Mouse (Mus musculus) megakaryocyte, embryonic 14.5 days (primary cell): ENCODE results near the gene Usp49. TPM values are rescaled to one million over a fixed set of nuclear protein-coding genes. Genes with fewer than 3 reads are reported as not detected.
"Not testable (repeated sequence)": the region's sequence is repeated elsewhere in the genome, so short reads cannot be mapped to it uniquely, and the experiment has no call there.

ENCODE experiments used
- H3K27me3 ChIP-seq: replicated peaks from 2 replicates; pipeline ENCODE3; 2012; ENCODE audit warnings: inconsistent platforms
- H3K36me3 ChIP-seq: replicated peaks from 2 replicates; pipeline ENCODE3; 2012; ENCODE audit warnings: low read length, inconsistent platforms, mixed read lengths
- H3K4me1 ChIP-seq: 2 replicates; pipeline ENCODE4 v1.6.1; 2012; ENCODE audit warnings: inconsistent platforms
- H3K4me3 ChIP-seq: replicated peaks from 2 replicates; pipeline ENCODE3; 2012; ENCODE audit warnings: moderate library complexity, mild to moderate bottlenecking, inconsistent platforms
- H3K9me3 ChIP-seq: 2 replicates; pipeline ENCODE4 v1.6.1; 2012; ENCODE audit warnings: inconsistent platforms
- FLI1 ChIP-seq: IDR thresholded peaks from 2 replicates; pipeline ENCODE4 v1.6.1; 2012; ENCODE audit warnings: low read length, inconsistent platforms, mixed read lengths
- GATA1 ChIP-seq: IDR thresholded peaks from 3 replicates; pipeline ENCODE4 v1.6.1; 2012; ENCODE audit warnings: mixed read lengths, low read length, inconsistent platforms, borderline replicate concordance
- polyA plus RNA-seq: library from polyadenylated mRNA; stranded (reverse); fragments of >175 nt; gene quantifications from 2 replicates; pipeline ENCODE4 v1.2.3, GENCODE M21; 2012; ENCODE audit warnings: low replicate concordance; ENCODE audit not compliant: insufficient read depth

The Usp49 gene
- polyA plus RNA-seq, 1 experiment: 1.2 TPM

DNA sequence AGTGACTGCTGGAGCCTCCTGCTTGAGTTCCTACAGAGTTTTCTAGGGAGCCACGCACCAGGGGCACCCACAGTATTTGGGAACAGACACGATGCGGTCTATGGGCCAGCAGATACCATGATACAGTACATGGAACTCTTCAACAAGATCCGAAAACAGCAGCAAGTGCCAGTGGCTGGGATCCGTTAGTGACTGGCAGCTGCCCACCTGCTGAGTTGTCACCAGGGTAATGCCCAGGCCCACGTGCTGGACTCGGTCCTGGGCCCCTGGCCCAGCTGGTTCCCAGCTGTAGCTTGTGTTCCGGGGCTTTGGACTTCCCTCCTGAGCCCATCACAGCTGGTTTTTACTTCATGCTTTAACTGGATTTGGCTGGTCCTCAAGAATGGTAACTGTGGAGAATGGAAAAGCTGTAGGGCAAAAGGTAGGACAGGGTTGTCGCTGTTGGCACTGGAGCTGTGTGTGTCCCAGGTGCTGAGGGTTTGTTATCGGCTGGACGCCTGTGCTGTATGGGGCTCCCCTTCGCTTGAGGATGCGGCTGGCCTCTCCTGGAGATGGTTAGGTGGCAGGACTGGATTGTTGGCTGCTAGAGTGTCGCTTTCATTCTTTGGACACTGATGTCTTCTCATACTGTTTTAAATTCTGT, 7.5 kb upstream of the Usp49 start:
- Histone ChIP-seq H3K4me1 (peaks cover 11% of the 10 kb centered on the region; the same call in 1 of the 2 replicates), H3K27me3 (no peaks in the 10 kb centered on the region), H3K4me3 (no peak overlapping the region), H3K9me3 (no peaks in the 10 kb centered on the region), H3K36me3 (peaks cover 82% of the 10 kb centered on the region)
- TF ChIP-seq GATA1: no peak

DNA sequence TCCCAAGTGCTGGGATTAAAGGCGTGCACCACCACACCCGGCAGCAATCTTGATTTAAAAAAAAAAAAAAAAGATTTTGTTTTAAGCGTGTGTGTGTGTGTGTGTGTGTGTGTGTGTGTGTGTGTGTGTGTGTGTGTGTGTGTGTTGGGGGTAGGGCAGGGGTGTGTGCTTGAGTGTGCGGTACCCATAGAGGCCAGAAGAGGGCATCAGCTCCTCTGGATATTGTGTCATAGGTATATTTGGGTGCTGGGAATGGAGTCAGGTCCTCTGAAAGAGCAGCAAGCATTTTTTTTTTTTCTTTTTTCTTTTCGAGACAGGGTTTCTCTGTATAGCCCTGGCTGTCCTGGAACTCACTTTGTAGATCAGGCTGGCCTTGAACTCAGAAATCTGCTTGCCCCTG, 5.9 kb upstream of the Usp49 start:
- not testable (repeated sequence) for H3K27me3 ChIP-seq, H3K9me3 ChIP-seq, H3K4me3 ChIP-seq
- Histone ChIP-seq H3K4me1 (peaks cover 15% of the 10 kb centered on the region; the same call in 1 of the 2 replicates), H3K36me3 (peaks cover 68% of the 10 kb centered on the region)

DNA sequence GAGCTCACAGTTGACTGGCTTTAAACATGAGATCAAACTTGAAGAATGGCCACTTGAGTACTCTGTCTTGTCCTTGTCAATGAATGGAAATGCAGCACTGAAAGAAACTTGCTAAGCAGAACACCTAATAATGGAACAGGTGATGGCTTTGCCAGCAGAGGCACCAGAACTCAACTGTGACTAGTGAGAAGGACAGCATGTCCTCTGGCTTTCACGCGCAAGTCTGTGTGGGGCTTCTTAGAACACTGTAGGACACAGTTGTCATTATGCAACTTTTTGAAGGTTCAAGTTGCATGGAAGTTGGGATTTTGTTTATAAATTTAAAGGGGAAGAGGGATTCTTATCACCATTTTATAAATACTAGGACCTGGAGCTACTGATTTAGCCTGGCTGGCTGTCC, 5.4 kb upstream of the Usp49 start:
- Histone ChIP-seq H3K36me3 (peaks cover 63% of the 10 kb centered on the region), H3K9me3 (no peaks in the 10 kb centered on the region), H3K4me1 (peaks cover 17% of the 10 kb centered on the region), H3K27me3 (no peaks in the 10 kb centered on the region), H3K4me3 (no peak overlapping the region)
- no peak for TF ChIP-seq GATA1
- TF ChIP-seq FLI1: no peak

DNA sequence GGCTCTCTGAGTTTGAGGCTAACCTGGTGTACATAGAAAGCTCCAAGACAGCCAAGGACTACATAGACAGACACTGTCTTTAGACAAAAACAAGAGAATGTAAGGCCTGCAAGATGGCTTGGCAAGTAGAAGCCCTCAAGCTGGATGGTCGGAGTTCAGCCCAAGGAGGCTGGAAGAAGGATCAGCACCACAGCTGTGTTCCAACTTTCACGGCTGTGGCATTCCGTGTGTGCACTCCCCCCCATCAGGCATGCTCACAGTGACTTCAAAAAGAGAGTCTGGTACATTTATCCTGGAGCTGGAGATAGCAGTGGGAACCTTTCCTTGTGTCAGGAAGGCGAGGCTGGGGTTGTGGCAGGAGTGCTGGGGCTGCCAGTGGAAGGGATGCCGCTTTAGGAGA, 4.5 kb upstream of the Usp49 start:
- Histone ChIP-seq H3K27me3 (no peaks in the 10 kb centered on the region), H3K4me3 (no peak overlapping the region), H3K9me3 (no peaks in the 10 kb centered on the region), H3K36me3 (peaks cover 55% of the 10 kb centered on the region), H3K4me1 (peaks cover 26% of the 10 kb centered on the region)
- TF ChIP-seq GATA1 (no peak), FLI1 (no peak)

DNA sequence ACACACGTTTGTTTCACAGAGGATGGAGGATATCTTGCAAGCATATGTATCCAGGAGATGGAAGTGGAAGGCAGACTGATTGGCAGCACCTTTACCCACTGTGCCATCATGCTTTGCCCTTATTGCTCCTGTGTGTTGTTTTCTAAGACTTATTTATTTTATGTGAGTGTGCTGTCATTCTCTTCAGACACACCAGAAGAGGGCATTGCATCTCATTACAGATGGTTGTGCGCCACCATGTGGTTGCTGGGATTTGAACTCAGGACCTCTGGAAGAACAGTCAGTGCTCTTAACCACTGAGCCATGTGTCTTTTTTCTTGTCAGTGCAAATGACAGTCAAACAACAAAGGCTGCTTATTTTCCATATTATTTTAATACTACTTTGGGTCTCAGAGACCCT, 2.7 kb upstream of the Usp49 start:
- peaks cover 40% of the 10 kb centered on the region for H3K36me3 ChIP-seq
- no peaks in the 10 kb centered on the region for H3K9me3 ChIP-seq
- no peak for TF ChIP-seq GATA1
- TF ChIP-seq FLI1: no peak
- peaks cover 34% of the 10 kb centered on the region for H3K4me1 ChIP-seq
- H3K27me3 ChIP-seq: no peaks in the 10 kb centered on the region
- H3K4me3 ChIP-seq: peak overlapping the region; percentile 46

DNA sequence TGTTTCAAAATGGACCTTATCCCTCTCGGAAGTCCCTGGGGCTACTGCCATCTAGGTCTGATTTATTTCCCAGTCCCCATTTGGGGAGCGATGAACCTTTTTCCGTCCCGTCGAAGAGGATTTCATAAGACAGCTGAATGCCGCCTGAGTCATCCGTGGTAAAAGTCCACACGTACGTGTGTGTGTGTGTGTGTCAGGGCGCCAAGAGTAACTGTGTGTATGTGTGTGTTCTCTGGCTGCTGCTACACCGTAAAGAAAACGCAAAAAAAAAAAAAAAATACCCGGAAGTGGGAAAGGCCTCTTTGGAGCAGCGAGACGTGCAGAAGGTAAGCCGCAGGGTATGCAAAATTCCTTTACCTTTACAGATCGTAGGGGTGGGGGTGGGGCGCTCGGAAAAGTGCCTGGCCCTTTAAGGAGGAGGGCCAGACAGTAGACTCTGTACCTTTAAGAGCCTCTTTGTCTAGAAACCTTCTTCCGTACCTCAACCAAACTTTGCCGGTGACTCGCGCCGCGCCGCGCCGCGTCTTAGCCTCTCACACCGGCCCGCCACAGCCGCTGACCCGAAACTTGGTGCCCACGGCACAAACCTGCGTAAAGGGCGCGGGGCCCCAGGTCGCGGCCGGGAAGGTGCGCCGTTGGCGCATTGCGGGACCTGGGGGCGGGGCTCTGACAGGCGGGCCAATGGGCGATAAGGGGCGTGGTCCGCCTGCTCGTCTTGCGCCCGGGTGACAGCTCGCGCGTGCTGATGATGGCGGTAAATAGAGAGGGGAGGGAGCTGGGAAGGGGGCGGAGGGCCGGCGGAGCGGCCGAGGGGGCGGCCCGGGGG, 1.4 kb upstream of the Usp49 start:
- peaks cover 34% of the 10 kb centered on the region for H3K4me1 ChIP-seq
- peaks cover 29% of the 10 kb centered on the region for H3K36me3 ChIP-seq
- H3K9me3 ChIP-seq: no peaks in the 10 kb centered on the region
- TF ChIP-seq FLI1: no peak
- TF ChIP-seq GATA1: no peak
- H3K4me3 ChIP-seq: peak overlapping the region; percentile 94
- H3K27me3 ChIP-seq: no peaks in the 10 kb centered on the region

DNA sequence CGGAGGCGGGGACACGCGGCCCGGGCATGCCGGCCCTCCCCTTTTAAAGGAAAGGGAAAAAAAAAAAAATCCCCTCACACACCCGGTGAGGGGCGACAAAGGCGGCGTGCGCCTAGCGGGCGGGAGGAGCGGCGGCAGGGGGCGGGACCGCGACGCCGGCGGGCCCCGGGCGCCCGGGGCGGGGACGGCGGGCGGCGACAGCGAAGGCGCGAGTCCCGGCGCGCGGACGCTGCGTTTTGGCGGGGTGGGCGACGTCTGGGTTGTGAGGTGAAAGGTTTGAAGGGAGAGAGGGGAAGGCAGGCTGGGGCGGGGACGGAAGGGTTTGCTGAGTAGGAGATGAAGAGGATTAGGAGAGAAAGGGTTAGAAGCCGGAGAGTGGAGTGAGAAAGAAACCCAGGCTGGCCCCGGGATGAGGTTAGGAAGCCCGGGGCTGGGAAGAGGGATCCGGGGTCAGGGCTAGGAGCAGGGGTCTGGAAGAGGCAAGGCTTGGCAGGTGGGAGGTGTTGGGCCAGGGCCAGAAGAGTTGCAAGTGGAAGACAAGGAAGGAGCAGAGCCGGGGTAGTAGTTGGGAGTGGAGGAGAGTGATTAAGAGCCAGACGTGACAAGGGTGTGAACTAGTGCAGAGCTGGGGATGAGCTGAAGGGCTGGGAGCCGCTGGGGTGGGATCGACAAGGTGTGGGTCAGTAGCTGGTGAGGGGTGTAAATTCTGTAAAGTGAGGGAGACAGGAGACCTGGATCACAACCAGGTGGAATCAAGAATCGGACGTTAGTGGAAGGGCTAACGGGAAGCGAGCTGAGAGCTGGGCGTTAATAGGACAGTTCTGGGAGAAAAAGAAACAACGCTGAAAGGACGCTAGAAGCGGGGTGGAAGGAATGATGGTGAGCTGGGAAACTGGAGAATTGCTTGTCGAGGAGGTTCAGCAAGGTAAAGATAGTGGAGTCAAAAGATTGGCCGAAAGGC, 493 bp upstream of the Usp49 start:
- H3K27me3 ChIP-seq: no peaks in the 10 kb centered on the region
- no peaks in the 10 kb centered on the region for H3K9me3 ChIP-seq
- H3K4me3 ChIP-seq: peak overlapping the region; percentile 94
- no peak for TF ChIP-seq FLI1
- peaks cover 20% of the 10 kb centered on the region for H3K36me3 ChIP-seq
- H3K4me1 ChIP-seq: peaks cover 34% of the 10 kb centered on the region

DNA sequence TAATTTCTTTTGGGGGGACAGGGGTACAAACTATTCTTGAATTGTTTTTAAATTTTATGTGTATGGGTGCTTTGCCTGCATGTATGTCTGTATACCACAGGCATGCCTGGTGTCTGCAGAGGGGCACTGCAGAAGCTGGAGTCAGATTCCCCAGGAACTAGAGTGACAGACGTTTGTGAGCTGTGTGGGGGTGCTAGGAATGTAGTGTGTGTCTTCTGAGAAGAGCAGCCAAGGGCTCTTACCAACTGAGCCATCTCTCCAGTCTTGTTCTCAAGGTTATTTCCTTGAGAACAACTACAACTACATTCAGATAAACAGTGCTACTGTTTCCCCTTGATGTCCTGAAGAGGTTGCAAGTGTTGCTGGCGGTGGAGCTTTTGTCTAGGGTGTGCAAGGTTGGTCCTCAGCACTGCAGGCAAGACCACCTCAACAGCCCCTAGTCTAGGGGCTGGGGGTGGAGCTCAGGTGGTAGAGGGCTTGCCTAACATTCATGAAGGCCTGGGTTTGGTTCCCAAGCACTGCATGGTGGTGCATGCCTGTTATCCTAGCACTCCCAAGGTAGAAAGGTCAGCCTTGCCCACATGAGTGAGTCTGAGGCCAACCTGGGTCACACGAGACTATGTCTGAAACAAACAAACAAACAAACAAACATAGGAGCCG, 1.8 kb downstream of the Usp49 start:
- TF ChIP-seq GATA1: no peak
- no peak for TF ChIP-seq FLI1
- no peaks in the 10 kb centered on the region for H3K9me3 ChIP-seq
- peaks cover 34% of the 10 kb centered on the region for H3K4me1 ChIP-seq
- H3K27me3 ChIP-seq: no peaks in the 10 kb centered on the region
- peaks cover 7% of the 10 kb centered on the region for H3K36me3 ChIP-seq
- no peak overlapping the region for H3K4me3 ChIP-seq

DNA sequence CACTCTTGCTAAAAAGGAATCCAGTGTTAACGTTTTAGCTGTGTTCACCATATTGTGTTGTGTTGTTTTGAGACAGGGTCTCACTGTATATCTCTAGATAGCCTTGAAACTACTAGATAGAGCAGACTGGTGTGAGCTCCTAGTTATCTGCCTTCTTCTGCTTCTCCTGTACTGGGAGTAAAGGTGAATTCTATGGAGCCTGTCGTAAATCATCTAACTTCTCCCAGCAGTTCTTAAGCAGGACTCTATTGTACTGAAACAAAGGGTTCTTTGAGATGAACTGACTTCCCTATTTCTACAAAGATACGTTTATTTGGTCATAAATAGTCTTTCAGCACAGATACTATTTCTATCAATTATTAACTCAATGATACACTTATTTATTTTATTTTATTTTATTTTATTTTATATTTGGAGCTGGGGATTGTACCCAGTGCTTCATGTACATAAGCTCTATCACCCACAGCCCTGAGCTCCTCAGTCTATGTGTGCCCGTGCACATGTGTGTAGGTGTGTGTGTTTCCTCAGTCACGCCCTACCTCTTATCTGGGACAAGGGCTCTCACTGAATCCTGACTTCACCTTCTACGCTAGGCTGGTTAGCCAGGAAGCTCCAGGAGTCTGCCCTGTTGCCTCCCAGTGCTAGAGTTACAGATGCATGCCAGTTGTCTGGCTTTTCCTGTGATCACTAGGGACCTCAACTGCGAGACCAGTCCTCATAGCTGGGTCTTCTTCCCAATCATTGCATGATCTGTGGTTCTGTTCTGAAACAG, 3.7 kb downstream of the Usp49 start:
- no peak for TF ChIP-seq FLI1
- TF ChIP-seq GATA1: no peak
- Histone ChIP-seq H3K27me3 (no peaks in the 10 kb centered on the region), H3K9me3 (no peaks in the 10 kb centered on the region), H3K4me3 (no peak overlapping the region), H3K4me1 (peaks cover 19% of the 10 kb centered on the region), H3K36me3 (peaks cover 7% of the 10 kb centered on the region)
